Mouse (Mus musculus): Measurements from ENCODE around the gene Rexo4.

Gene Rexo4

DNA sequence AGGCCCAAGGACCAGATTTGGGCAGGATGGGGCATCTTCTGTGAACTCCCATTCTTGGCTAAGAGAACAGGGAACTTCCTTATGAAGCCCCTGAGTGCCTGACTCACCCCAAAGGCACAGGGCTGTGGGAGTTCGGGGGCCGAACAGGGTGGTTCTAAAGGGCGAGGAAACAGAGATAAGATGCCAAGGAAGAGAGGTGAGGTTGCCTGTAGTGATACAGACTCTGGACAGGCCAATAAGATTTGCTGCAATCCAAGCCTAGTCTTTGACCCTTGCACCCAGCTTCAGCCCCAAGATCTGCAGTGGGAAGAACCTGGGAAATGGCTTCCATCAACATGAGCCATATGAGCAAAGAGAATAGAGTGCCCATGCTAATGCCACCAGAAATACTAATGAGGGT is 20.9 kb downstream of the Rexo4 start:
- DNase-seq, result no peak

DNA sequence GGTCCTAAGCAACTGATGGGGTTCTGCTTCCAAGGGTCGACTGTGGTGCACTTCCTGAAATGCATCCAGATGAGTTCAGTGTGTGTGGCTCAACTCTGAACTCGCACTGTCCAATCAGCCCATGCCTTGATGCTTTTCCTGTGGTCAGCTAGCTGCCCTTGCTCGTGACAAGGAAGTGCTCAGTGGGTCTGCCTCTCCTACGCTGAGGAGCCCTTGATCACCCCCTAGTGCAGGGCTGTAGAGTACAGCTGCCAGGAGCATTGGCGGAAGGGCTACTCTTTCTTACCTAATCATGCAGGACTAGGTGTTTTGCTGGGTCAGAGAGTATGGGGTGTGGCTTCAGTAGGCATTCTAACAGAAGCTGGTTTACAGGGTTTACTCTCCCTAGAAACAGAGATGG is 22.6 kb downstream of the Rexo4 start:
- no peak for DNase-seq

DNA sequence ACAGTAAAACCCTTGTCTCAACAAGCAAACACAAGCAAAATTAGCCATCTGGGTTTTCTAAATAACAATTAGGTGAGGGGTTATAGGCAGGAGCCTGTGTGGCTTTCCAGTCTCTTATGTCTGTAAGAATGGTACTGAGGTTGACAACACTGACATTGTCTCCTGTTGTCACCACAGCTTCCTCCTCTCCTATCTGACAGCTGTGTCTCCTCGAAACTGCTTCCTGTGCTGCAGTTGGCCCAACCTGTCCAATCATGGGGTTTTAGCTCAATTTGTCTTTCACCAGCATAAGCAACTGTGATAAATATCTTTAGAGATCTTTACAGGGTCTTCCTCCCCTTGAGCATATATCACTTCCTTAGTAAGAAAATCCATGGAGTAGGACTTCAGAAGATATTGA is 27.8 kb downstream of the Rexo4 start:
- no peak for DNase-seq

DNA sequence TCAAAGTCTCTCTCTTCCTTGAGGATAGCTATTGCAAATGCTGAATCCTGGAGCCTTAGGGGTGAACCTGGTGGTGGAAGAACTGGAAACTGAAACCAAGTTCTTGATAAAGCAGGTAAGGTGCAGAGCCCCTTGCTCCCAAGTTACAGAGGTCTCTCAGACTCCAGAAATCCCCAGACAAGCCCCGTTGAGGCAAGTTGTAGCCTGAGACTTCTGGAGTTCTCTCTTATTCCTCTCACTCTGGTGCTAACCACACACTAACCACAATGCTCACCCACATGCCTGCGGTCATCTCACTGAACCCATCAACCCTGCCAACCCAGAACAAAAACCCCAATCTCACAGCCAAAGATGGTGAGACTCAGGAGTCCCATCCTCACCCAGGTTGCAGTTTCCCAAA is 28.9 kb downstream of the Rexo4 start:
- DNase-seq, result no peak

DNA sequence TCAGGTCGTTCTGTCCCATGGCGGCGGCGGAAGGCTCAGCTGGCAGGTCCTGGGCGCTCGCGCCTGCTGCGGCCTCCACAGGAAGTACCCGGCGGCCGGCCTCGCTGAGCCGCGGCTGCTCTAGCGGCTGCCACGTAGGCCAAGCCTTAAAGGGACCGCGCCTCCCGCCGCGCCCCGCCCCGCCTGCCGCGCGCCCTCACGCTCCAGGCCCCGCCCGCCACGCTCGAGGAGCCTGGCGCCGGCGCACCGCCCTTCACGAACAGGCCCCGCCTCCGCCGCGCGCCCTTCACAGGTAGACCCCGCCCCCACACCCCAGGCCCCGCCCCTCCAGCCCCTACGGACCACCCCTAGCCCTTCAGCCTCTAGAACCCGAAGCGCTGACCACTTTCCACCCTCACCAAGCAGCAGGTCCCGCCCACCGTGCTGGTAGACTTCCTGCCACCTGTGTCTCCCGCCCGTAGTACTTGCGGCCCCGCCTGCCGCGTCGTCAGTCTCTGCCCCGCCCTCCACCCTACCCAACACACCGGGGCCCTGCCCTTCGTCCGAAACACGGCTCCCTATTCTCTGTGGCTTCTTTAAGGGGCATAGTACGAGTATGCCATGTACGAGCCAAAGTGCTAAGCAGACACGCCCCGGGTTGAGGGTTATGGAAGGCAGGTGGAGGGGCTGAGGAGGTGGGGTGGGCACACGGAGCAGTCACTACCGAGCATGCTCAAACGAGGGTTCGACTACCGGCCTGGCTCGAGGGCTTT is 30.7 kb downstream of the Rexo4 start, which contains the start of the genes Surf4 and Stkld1:
Gene Surf4, minus strand, starts transcription at position 625 of the 752 bp plus-strand sequence.
Gene Stkld1, plus strand, starts transcription at position 744 of the 752 bp plus-strand sequence.
- peak; percentile 89 for DNase-seq

DNA sequence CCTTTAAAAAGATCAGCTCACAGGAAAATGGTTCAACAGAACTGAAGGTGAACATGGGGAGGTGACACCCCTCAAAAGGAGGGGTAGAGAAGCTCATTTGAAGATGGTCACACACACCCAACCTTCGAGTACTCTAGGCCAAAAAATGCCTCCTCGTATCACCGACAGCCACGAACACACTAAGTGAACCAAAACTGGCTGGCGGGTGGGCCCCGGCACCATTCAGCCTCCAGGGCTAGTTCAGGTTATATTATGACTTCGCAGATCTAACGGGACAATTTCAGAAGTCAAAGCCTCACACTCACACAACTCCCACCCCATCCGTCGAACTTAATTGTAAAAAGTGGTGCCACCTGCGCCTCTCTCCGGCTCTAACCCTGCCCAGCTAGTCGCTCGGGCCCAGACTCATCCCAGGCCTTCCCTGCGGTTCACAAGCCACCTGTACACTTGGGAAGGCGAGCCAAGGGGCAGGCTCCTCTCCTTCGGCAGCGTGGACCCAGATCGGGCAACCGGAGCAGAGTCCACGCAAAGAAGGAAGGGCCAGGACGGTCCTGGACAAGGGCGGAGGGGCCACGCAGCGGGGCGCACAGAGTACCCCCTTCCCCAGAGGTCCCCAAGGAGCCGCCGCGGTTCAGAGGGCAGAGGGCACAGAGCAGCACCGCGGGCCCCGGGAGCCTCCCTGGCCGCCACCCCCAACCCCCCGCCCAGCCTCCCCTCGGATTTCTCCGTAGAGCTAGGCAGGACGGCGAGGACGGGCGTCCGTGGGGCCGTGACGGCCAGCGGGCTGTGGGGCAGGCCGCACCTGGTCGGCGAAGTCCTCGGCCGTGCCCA is 31.5 kb downstream of the Rexo4 start:
- DNase-seq, result no peak

DNA sequence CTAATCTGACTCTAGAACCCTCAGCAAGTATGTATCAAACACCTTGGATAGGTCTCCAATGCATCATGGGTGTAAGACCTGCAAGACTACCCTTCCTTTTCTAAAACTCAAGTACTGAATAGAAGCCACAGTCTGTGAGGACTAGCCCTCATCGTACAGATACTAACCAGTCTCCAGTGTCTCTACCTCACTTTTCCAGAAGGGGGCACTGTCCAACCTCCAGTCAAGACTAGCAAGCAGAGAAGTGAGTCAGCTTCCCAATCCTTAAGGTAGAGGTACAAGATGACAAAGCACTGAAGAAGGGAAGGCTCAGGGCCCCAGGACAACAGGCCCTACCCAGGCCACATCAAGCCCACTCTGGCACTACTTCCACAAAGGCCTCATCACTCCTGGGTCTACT is 33.8 kb downstream of the Rexo4 start:
- DNase-seq, result peak; percentile 51

DNA sequence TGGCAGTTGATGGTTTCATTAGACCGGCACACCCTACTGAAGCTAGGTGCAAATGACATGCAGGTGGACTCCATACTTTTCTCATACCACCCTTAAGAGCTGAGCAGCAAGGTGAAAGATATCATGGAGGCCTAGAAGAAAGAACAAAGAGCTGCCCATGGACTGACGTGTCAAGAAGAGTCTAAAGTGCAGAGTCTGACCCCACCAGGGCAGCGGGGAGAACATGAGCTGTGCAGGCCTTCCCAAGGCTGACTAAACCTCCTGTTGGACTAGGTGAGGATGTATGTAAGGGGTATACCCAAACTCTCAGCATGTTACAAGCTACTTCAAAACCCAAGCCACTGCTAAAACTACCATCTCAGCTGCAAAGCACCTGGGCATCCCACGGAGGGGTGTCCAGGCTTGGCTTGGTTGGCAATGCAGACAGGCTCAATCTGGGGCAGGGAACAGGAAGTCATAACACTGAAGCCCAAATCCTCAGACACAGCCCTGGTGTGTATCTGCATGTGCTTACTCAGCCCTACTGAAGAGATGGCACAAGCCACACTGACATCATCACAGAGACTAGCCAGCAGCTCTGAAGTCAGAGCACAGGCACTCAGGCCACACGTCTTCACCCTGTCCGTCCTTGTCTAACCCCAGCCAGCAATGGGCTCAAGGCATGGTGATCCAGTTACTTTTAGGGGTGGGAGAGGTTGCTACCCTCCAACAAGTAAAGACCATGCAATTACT is 36.3 kb downstream of the Rexo4 start:
- no peak for DNase-seq

DNA sequence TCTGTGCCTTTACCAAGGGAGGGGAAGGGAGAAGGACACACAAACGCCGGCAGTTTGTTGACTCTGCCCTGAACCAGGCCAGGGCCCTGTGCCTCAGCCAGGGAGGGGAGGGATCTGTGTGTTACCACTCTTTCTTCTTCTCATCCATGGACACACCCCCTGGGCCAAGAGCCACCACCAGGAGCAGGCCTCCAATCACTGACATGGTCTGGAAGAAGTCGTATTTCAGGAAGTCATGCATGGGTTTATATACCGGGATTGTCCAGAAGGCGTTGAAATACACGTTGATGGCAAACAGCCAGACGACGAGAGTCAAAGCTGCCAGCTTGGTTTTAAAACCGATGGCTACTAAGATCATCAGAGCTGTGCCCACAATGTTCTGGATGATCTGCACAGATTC is 42.4 kb downstream of the Rexo4 start:
- DNase-seq, result no peak

DNA sequence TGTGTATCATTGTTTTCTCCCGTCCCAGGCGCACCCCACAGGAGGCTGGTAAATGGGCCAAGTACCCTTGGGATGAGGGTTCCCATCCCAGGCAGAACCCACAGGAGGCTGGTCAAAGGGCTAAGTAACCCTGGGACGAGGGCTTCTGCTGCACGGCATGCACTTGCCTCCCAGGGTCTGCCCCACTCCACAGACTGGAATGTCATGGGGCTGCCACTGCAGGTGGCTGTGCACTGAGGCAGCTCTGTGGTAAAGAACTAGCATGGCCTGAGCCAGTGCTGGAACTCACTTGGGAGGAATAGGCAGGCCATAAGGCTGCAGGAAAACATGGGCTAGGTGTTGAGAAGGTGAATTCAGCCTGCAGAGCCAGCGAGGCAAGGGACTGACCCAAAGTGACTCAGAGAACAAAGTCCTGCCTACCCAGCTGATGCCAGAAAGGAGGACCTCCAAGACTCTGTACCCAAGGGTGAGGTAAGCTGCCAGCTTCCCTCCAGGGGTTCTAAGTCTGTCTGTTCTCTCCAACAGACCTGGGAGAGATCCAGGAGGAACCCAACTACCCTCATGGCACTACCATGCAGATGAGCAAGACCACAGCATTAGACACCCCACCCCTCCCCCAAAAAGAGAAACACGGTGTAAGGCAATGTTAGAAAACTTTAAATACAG is 43.9 kb downstream of the Rexo4 start:
- DNase-seq, result no peak

DNA sequence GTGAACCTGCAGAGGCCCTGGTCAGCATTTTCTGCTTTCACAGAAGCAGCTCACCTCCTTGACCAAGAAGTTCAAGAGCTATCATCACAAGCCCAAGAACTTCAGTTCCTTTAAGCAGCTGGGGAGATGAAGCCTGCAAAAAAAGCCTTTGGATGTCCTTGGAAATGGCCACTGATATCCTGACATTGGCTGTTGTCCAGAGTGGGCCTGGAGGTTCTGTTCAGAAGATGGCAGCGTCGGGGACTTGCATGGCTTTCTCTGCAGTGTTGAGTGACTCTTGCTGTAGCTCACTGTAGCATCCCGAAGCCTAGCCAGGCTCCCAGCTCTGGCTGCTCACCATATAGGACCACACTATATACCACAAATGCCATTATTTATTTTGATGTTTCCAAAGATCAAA is 44.5 kb downstream of the Rexo4 start:
- DNase-seq, result no peak

DNA sequence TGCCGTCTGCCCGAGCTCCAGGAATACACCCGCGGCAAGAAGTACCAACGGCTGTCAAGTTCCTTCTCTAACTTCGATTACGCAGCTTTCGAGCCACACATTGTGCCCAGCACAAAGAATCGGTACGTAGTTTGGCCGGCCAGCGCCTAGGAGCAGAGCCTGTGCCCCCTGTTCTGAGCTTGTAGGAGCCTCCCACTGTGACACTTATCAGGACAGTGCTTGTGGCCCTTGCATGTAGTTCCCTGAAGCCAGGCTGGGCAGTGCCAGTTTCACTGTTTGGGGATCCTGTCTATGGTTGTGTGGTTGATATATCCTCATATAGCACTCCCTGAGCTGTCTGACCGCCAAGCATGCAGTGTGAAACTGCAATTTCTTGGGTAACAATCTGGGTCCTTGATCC is 47.4 kb downstream of the Rexo4 start:
- DNase-seq, result no peak

DNA sequence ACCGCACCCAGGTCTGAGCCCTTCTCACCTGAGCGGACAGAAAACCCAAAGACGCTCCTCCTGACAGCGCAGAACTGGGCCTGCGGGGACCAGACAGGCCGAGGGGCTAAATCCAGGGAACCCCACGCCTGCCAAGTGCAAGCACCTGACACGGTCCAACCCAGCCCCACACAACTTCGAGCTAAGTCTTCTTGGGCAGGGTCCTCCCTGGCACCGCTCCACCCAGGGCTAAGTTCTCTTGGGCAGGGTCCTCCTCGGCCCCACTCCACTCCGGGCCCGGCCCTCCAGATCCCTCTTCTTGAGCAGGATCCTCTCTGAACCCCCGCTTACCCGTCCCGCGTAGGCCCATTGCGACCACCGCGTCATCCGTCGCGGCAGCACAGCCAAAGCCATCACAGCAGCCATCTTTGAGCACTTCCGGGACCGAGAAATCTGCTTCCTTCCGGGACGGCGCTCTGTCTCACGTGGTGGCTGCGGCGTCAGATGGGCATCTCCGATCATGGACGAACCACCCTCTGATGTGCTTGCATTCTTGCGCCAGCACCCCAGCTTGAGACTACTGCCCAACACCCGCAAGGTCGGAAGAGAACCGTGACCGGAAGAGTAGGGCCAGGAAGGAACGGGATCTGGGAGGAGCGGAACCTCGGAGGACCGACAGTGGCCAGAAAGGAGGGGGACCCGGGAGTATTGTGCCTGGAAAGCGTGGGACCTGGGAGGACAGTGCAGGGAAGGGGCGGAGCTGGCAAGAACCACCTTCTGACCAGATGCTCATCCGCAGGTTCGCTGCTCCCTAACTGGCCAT is 48.1 kb downstream of the Rexo4 start, which contains the start of the genes Surf2 and Surf1:
Gene Surf2, plus strand, starts transcription at position 441 of the 802 bp plus-strand sequence.
Gene Surf1, minus strand, starts transcription at position 604 of the 802 bp plus-strand sequence.
- peak; percentile 75 for DNase-seq

DNA sequence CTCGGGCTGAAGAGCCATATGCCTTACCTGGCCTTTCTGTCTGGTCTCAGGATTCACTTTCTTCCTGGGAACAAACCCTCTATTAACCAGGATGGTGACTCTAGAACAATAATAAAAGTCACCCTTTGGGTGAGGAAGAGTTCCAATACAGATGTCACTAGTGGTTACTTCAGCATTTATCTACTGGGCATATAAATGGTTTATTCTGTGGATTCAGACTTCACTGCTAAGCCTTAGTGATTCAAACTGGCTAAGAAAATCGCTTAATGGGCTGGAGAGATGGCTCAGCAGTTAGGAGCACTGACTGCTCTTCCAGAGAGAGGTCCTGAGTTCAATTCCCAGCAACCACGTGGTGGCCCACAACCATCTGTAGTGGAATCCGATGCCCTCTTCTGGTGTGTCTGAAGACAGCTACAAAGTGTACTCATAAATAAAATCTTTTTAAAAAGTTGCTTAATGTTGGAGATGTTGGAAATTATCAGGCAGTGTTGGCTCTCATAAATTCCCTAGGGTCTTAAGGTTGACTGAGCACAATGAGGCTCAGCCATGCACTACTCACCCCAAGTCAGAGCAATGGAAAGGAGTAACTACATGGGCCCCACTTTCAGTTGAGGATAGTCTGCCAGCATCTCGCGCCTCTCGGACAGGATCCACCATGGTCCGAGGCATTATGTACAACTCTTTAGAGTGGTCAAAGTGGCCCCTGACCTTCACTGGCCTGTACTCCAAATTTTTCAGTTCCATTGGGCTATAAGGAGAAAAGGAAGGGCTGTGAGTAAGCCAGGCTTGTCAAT is 49.8 kb downstream of the Rexo4 start:
- DNase-seq, result no peak

DNA sequence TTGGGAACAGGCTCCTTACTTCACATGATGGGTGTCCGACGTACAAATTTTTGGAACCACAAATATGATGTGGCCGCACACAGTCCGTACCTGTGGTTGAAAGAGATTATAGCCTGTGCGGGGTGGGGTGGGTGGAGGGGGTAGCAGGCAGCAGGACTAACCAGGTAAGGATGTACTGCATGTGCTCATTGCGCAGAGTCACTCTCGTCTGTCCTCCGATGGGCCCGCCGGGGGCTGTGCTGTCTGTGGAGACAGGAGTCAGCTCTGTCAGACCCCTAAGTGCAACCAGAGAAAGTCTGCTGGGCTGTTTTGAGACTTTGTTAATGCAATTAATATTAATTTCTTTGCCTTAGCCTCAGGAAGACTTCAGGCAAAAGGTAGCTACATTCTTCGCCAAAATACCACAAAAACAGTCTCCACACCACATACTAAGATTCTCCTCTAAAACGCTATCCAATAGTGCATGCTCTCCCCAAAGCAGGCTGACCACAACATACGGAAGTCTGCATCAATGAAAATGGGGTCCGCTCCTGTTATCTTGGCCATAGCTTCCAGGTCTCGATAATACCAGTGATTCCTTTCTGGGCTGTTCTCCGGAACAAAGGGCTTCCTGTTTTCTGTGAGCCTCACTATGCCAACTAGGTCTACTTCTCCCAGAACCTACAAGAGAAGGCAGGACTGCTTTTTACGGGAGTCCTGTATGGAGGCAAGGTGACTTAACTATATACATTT is 50.6 kb downstream of the Rexo4 start:
- no peak for DNase-seq

DNA sequence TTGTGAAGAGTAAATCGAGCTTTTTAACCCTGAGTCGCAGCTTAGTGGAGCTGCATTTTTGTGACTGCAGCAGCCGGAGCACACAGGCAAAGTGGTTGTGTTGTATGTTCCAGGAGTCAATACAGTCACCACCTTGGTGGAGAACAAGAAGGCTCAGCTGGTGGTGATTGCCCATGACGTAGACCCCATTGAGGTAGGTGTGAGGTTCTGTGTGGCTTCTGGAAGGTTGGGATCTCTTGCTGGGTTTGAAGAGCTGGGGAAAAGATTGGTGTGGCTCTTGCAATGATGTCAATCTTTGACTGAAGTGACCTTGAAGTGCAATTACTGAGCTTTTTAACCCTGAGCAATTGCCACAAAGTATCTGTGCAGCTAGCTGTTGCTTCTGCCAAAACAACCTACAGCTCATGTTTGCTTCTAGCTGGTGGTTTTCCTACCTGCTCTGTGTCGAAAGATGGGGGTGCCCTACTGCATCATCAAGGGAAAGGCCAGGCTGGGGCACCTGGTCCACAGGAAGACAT is 51.9 kb downstream of the Rexo4 start:
- DNase-seq, result no peak

DNA sequence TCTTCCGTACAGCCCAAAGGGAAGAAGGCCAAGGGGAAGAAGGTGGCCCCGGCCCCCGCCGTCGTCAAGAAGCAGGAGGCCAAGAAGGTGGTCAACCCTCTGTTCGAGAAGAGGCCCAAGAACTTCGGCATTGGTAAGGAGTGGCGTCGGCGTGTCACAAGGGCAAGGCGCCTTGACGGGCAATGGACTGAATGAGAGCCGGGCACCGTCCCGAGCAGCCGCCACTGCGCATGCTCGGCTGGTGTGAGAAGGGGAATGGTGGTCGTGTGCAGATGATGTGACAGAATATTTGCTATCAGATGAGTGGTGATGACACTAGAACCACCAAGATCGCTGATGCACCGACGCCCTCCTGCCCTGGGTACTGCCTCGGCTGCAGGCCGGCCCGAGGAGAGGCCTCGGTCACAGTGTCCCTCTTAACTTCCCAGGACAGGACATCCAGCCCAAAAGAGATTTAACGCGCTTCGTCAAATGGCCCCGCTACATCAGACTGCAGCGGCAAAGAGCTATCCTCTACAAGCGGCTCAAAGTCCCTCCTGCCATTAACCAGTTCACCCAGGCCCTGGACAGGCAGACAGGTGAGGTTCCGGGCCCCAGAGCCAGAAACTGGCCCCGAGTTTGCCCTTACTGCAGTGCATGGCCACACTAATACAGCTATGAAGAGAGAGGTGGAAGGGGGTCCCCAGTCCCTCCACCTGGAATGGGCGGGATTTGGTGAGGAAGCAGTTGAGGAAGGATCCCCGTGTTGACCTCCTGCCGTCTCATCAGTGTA is 53.0 kb downstream of the Rexo4 start:
- DNase-seq, result peak; percentile 74

DNA sequence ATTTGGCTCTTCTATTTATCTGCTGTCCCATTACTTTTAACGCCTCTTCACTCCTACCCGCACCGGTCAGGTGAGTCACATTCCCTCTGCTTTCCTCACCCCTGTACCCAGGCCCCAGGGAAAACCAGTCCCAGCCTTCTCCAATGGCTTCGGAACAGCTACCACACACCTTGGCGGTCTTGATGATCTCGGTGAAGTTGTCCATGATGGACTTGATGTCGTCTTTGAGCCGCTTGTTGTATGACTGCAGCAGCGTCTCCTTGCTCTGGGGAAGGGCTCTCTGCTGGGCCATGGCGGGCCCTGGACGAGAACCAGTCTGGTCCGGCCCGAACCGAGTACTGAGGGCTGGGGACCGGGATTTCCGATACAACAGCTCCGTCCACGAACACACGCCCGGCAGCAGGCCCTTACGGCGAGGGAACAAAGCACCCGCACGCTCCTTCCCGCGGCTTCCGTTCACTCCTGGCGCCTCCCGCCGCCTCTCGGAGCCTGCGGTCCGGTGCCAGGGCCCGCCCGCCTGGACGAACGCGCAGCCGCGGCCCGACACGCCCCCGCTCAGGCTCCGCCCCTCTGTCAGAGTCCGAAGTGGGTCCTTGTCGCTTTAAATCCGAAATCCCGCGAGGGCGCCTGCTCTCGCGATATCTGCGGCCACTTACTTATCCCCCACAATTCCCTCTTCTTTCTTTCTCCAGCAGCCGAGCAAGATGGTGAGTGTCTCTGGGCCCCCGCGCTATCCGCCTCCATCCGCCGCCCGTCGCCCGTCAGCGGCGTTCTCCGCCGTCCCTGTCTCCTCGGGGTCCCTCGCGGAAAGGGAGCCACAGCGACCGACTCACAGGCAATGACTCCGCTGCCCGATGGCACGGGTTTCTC is 53.8 kb downstream of the Rexo4 start, which contains the start of the genes Med22 and Rpl7a:
Gene Med22, minus strand, starts transcription at position 554 of the 870 bp plus-strand sequence.
Gene Rpl7a, plus strand, starts transcription at position 641 of the 870 bp plus-strand sequence.
- peak; percentile 100 for DNase-seq
